Mouse (Mus musculus) liver, embryonic 11.5 days (tissue): ENCODE results near the gene Mrpl51. TPM values are rescaled to one million over a fixed set of nuclear protein-coding genes. Genes with fewer than 3 reads are reported as not detected.
"Not testable (repeated sequence)": the region's sequence is repeated elsewhere in the genome, so short reads cannot be mapped to it uniquely, and the experiment has no call there.

Experiments
- ATAC-seq: fragments of 200-750 bp; cut with Nextera tagmentation; replicated peaks from 2 replicates; pipeline ENCODE4 v1.8.0; 2017; ENCODE audit warnings: moderate number of reproducible peaks, mild to moderate bottlenecking, moderate TSS enrichment, moderate library complexity; ENCODE audit not compliant: low FRiP score
- DNase-seq: peaks from one replicate; pipeline ENCODE4 v3.0.0-alpha.2; 2017; ENCODE audit warnings: low spot score
- H3K27ac ChIP-seq: fragments of 300-500 bp; sonication (generic); 2 replicates; pipeline ENCODE4 v1.5.1; 2014; ENCODE audit warnings: mild to moderate bottlenecking, low read depth, low read length, control low read depth
- H3K27me3 ChIP-seq: fragments of 300-500 bp; sonication (generic); replicated peaks from 2 replicates; pipeline ENCODE4 v1.6.1; 2014; ENCODE audit warnings: low read length, mixed read lengths; ENCODE audit not compliant: control insufficient read depth, insufficient read depth
- H3K36me3 ChIP-seq: fragments of 300-500 bp; sonication (generic); 2 replicates; pipeline ENCODE4 v1.6.1; 2014; ENCODE audit warnings: mild to moderate bottlenecking, low read length, moderate library complexity, mixed read lengths; ENCODE audit not compliant: control insufficient read depth, insufficient read depth
- H3K4me1 ChIP-seq: fragments of 300-500 bp; sonication (generic); replicated peaks from 2 replicates; pipeline ENCODE4 v1.6.1; 2014; ENCODE audit warnings: low read length, mixed read lengths; ENCODE audit not compliant: control insufficient read depth, insufficient read depth
- H3K4me2 ChIP-seq: fragments of 300-500 bp; sonication (generic); 2 replicates; pipeline ENCODE4 v1.6.1; 2014; ENCODE audit warnings: mild to moderate bottlenecking, control low read depth, moderate library complexity
- H3K4me3 ChIP-seq: fragments of 300-500 bp; sonication (generic); 2 replicates; pipeline ENCODE4 v1.5.1; 2014; ENCODE audit warnings: low read depth, low read length, control low read depth
- H3K9ac ChIP-seq: fragments of 300-500 bp; sonication (generic); 2 replicates; pipeline ENCODE4 v1.6.1; 2014; ENCODE audit warnings: low read depth, low read length, control low read depth
- H3K9me3 ChIP-seq: fragments of 300-500 bp; sonication (generic); 2 replicates; pipeline ENCODE4 v1.6.1; 2016; ENCODE audit warnings: low read length, inconsistent platforms, mixed read lengths; ENCODE audit not compliant: control insufficient read depth
- WGBS: fragments of 180-500 bp; shearing (Covaris S2); extraction: QIAGEN DNeasy Blood & Tissue Kit; methylation state at CpG from one replicate; pipeline ENCODE4 v1.1.7; 2014; 5-methylcytosine and 5-hydroxymethylcytosine counted together
- polyA plus RNA-seq: library from polyadenylated mRNA; unstranded; fragments of >200 nt; fragmentation: Nextera tagmentation; extraction: Ambion mirVana; gene quantifications from 2 replicates; pipeline ENCODE4 v1.2.1, GENCODE M21; 2014

The Mrpl51 gene
- polyA plus RNA-seq, 1 experiment from 2014 or later: 311 TPM

DNA sequence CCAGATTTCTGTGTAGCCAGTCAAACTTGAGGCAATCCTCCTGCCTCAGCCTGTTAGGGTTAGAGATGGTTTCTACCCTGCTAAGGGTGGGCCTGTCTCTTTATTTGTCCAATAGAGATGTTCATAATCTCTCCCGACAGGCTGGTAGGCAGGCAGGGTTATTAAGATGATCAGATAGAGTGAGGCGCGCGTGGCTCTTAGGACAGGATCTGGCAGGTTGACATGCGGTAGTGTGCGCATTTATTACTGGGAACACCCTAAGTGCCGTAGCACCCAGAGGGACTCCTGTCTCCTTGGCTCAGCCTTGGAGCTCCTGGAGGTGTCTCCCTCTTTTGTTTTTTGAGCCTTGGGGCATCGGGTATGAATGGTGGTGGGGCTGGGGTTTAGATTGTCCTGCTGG, 36.3 kb upstream of the Mrpl51 start:
- Histone ChIP-seq H3K36me3 (peaks cover 21% of the 10 kb centered on the region), H3K4me2 (no peak overlapping the region), H3K27me3 (no peaks in the 10 kb centered on the region), H3K9me3 (no peaks in the 10 kb centered on the region), H3K27ac (peak overlapping the region; percentile 43; the same call in 1 of the 2 replicates), H3K4me1 (peaks cover 28% of the 10 kb centered on the region), H3K9ac (peak overlapping the region; percentile 31; the same call in 1 of the 2 replicates), H3K4me3 (no peak overlapping the region)
- DNase-seq: no peak
- ATAC-seq: peak; percentile 21
- WGBS: 75% methylated on average over 8 of the region's 8 CpGs

DNA sequence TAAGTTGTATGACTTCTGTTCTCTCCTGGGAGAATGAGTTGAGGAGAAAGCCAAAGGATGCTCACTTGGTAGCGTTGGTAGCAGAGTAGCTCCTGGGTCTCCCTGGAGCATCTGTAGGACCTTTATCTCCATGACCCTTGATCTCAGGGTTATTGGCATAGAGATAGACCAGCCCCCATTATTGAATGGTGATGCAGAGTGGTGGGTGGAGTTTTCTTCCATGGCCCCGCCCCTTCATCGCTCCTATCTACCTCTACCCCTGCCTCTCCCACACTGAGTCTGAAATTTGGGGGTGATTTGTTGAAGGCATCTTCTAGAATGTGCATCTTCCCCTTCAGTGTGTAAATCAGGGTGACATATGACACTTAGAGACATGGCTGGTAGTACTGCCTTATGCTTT, 35.1 kb upstream of the Mrpl51 start:
- H3K27me3 ChIP-seq: no peaks in the 10 kb centered on the region
- H3K4me2 ChIP-seq: no peak overlapping the region
- H3K4me3 ChIP-seq: no peak overlapping the region
- H3K36me3 ChIP-seq: peaks cover 24% of the 10 kb centered on the region
- H3K27ac ChIP-seq: no peak overlapping the region
- ATAC-seq (no peak), DNase-seq (no peak)
- 74% methylated on average over 3 of the region's 3 CpGs for WGBS
- no peak overlapping the region for H3K9ac ChIP-seq
- H3K9me3 ChIP-seq: no peaks in the 10 kb centered on the region
- H3K4me1 ChIP-seq: peaks cover 39% of the 10 kb centered on the region

DNA sequence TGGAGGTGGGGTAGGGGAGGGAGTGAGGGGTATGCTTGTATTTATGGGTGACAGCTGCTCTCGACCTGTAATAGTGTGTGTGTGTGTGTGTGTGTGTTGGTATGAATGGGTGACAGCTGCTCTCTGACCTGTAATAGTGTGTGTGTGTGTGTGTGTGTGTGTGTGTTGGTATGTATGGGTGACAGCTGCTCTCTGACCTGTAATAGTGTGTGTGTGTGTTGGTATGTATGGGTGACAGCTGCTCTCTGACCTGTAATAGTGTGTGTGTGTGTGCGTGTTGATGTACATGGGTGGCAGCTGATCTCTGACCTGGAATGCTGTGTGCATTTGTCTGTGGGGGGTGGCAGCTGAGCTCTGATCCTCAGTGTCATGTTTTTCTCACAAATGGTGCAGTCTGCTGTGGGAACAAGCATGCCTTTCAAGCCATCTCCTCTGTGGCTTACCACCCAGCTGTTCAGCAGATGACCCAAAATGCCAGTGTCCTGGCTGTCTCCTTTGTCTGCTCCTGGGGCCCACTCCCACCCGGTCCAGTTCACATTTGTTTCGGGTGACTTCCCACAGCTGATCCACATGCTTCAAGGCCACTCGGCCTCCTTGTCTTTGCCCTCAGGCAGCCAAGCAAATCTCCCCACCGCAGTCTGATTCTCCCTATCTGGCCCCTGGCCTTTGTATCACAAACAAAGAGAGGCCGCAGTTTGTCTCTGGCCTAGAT, 34.5 kb upstream of the Mrpl51 start:
- Histone ChIP-seq H3K4me3 (no peak overlapping the region), H3K9ac (no peak overlapping the region), H3K9me3 (no peaks in the 10 kb centered on the region), H3K4me1 (peaks cover 38% of the 10 kb centered on the region), H3K27me3 (no peaks in the 10 kb centered on the region), H3K27ac (no peak overlapping the region), H3K36me3 (peaks cover 25% of the 10 kb centered on the region), H3K4me2 (no peak overlapping the region)
- DNase-seq: no peak
- ATAC-seq: no peak
- 72% methylated on average over 7 of the region's 7 CpGs for WGBS

- peak overlapping the region; percentile 5; the same call in 1 of the 2 replicates for H3K27ac ChIP-seq
- H3K4me1 ChIP-seq: peaks cover 35% of the 10 kb centered on the region
- ATAC-seq (no peak), DNase-seq (no peak)
- no peak overlapping the region for H3K9ac ChIP-seq
- H3K27me3 ChIP-seq: no peaks in the 10 kb centered on the region
- peaks cover 30% of the 10 kb centered on the region for H3K36me3 ChIP-seq
- H3K9me3 ChIP-seq: no peaks in the 10 kb centered on the region
- H3K4me2 ChIP-seq: no peak overlapping the region
- WGBS: 83% methylated on average over 15 of the region's 15 CpGs
- no peak overlapping the region for H3K4me3 ChIP-seq
Observed at GRCm38 (mm10) chr6:125158944-125159492, 32.6 kb upstream of the Mrpl51 start.

GRCm38 (mm10) chr6:125159773-125160557, 31.6 kb upstream of the Mrpl51 start:
- H3K27ac ChIP-seq: peak overlapping the region; percentile 62; the same call in 1 of the 2 replicates
- WGBS: 76% methylated on average over 7 of the region's 7 CpGs
- no peaks in the 10 kb centered on the region for H3K27me3 ChIP-seq
- peaks cover 36% of the 10 kb centered on the region for H3K4me1 ChIP-seq
- H3K36me3 ChIP-seq: peaks cover 34% of the 10 kb centered on the region
- H3K4me2 ChIP-seq: no peak overlapping the region
- H3K9me3 ChIP-seq: no peaks in the 10 kb centered on the region
- no peak for DNase-seq
- no peak overlapping the region for H3K9ac ChIP-seq
- no peak for ATAC-seq
- no peak overlapping the region for H3K4me3 ChIP-seq

- Histone ChIP-seq H3K36me3 (peaks cover 34% of the 10 kb centered on the region), H3K27ac (peak overlapping the region; percentile 62; the same call in 1 of the 2 replicates), H3K4me2 (no peak overlapping the region)
Observed at GRCm38 (mm10) chr6:125160558-125160853, 31.1 kb upstream of the Mrpl51 start.

DNA sequence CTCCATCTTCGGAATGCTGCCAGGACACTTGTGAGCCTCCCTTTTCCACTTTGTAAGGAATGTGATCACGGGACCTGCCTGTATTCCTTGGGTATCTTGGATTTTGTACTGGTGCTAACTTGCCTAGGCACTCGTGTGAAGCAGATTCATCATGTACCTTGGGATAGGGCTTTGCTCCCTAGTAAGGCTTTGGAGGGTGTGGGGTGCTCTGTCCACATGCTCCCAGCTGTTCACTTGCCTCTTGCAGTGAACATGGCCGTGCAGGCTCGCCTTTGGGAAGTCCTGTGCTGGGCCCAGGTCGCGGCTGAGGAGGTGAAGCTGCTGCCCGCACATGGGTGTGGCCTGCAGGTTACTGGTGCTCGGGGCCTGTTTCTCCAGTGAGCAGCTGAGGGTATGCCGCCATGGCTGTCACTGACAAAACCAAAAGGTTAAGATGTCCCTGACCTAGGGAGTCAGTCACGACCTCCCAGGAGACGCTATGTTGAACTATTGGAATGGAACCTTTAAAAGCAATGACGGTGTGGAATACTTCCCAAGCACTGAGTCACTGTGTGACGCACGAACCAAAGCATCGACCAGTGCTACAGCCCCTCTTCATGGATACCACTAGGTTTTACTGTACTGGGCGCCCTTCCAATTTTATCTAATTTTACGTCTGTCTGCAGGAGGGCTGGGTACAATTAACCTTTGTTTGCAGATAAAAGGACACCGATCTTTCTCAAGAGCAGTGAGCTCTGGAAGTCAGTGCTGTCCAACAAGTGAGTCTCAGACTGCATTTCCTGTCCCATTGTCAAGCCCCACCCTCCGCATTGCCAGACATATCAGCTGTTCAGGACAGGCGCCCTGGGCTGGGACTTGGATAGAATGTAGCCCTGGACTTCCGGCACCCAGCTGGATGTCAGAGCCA, 30.5 kb upstream of the Mrpl51 start:
- Histone ChIP-seq H3K27ac (peak overlapping the region; percentile 62), H3K9ac (0 out of 2 replicates have a peak overlapping the region, but pooled peaks have one; percentile 2), H3K4me1 (peaks cover 34% of the 10 kb centered on the region), H3K27me3 (no peaks in the 10 kb centered on the region), H3K9me3 (no peaks in the 10 kb centered on the region), H3K4me2 (peak overlapping the region; percentile 17; the same call in 1 of the 2 replicates), H3K4me3 (no peak overlapping the region), H3K36me3 (peaks cover 34% of the 10 kb centered on the region)
- peak; percentile 73 for DNase-seq
- WGBS: 17% methylated on average over 22 of the region's 22 CpGs
- ATAC-seq: peak; percentile 22

More at GRCm38 (mm10) chr6:125160558-125160853, 31.1 kb upstream of the Mrpl51 start:
- 55% methylated on average over 10 of the region's 10 CpGs for WGBS
- ATAC-seq (no peak), DNase-seq (no peak)
- no peaks in the 10 kb centered on the region for H3K27me3 ChIP-seq
- no peak overlapping the region for H3K4me3 ChIP-seq
- peaks cover 36% of the 10 kb centered on the region for H3K4me1 ChIP-seq
- H3K9me3 ChIP-seq: no peaks in the 10 kb centered on the region
- H3K9ac ChIP-seq: no peak overlapping the region

- not testable (repeated sequence) for H3K9me3 ChIP-seq, H3K27me3 ChIP-seq, H3K9ac ChIP-seq, H3K4me2 ChIP-seq, H3K27ac ChIP-seq, ATAC-seq, H3K4me3 ChIP-seq, DNase-seq
- Histone ChIP-seq H3K36me3 (peaks cover 34% of the 10 kb centered on the region), H3K4me1 (peaks cover 38% of the 10 kb centered on the region)
- WGBS: 18% methylated on average over 3 of the region's 5 CpGs
Observed at GRCm38 (mm10) chr6:125161971-125162370, 29.6 kb upstream of the Mrpl51 start.
